Mouse (Mus musculus): ENCODE measurements around the gene Zfp583.

Gene Zfp583

DNA sequence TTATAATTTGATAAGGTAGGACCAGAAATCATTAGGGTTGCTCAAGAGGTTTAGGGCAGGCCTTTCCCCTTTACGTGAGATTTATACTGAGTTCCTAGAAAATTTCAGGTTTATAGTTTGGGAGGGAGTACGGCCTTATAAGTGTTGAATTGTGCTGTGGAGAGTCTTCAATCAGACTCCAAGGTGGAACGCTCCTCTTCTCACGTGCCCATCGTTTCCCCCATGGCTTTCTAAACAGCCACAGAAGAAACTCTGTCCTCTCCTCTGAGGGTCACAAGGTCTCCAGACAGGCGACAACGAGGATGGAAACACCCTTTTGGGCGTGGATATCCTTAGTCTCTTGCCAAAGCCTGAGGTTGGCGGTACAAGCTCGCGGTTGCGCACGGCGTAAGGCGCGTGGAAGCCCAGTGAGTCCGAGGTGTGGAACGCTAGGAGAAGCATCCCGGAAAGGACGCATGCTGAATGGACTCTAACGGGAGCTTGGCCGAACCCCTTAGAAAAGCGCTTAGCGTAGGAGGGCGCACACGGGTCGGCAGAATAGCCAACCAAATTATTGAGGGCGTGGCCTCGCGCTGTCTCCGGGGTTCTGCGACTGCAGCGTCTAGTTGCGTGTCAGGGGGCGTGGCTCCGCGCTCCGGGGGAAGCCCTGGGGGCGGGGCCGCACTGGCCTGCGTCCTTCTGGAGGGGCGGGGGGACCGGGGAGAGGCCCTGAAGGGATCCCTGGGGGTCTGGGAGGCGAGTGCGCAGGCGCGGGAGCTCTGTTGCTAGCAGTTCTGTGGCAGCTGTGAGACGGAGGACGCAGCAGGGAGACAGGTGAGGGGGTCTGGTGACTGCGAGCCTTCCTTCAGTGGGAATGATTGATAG is 45.0 kb downstream of the Zfp583 start, which contains the start of gene Zfp667:
TSS of gene Zfp667 (plus strand) at position 738 of the 864 bp plus-strand sequence.
- DNase-seq = peak; percentile 95 to 98

DNA sequence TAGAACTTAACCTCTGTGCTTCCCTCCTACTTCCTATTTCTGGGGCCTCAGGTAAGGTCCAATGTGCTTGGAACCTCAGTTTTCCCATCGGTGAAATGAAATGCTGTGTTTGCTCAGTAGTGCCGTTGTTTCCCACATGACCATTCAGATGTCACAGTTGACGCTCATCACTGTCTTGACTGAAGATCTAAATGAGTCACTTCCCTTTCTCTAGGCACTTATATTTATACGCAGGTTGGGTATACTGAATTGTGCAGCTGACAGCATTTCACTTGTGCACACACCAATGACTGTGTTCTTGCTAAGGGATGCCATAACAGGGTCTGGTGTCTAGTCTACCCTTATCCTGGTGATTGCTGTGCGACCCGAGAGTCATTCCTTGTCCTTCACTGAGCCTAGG is 45.7 kb downstream of the Zfp583 start:
- DNase-seq = no peak

DNA sequence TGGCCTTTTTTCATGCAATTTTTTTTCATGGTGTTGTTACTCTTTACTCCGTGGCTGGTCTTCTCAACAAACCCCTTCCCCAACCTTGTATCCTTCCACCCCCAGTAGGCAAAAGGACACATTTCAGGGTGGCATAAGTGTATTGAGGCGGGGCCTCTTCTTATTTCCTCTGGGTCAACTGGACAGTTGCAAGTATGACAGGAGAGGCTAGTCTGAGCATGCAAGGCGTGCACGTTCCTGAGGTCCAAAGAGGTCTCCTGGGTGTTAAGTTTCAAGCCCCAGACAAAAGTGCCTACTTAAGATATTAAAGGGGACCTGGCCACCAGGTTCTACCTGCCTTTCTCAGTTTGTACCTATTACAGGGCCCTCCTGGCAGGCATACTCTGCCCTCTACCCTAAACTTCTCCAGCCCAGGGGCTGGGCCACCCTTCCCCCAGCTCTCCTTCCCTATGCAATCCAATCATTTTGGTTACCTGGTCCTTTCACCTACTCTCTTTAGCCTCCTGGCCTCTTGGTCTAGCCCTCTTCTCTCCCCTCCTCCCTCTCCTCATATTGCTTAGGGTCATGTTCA is 46.6 kb downstream of the Zfp583 start:
- no peak for DNase-seq

GRCm38 (mm10) chr7:6283451-6284075 is 47.5 kb downstream of the Zfp583 start:
- DNase-seq = peak; percentile 73 to 82

- peak; percentile 74 to 83 for DNase-seq
Measured at GRCm38 (mm10) chr7:6282749-6283148, 48.3 kb downstream of the Zfp583 start.

GRCm38 (mm10) chr7:6277906-6278305 is 53.2 kb downstream of the Zfp583 start:
- no peak for DNase-seq

DNA sequence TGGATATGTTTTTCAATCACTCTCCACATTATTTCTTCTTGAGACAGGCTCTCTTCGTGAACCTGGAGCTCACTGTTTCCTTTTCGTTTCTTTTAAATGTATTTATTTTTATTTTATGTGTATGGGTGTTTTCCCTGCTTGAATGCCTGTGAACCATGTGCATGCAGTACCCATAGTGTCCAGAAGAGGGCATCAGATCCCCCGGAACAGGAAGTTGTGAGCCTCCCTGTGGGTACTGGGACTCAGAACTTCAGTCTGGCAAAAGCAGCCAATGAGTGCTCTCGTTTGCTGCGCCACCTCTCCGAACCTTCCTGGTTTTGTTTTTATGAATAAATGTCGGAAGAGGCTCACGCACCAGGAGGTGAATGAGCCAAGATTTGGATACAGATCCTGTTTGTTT is 65.4 kb downstream of the Zfp583 start:
- no peak for DNase-seq

All from cerebellum, postnatal 36 days (tissue).